Mouse (Mus musculus): ENCODE results near the gene Zfp609. TPM values are rescaled to one million over a fixed set of nuclear protein-coding genes. Genes with fewer than 3 reads are reported as not detected.
"Not testable (repeated sequence)": the region's sequence is repeated elsewhere in the genome, so short reads cannot be mapped to it uniquely, and the experiment has no call there.

The Zfp609 gene
- total RNA-seq, 2 experiments from 2014 or later, result 4.3 to 28.9 TPM

DNA sequence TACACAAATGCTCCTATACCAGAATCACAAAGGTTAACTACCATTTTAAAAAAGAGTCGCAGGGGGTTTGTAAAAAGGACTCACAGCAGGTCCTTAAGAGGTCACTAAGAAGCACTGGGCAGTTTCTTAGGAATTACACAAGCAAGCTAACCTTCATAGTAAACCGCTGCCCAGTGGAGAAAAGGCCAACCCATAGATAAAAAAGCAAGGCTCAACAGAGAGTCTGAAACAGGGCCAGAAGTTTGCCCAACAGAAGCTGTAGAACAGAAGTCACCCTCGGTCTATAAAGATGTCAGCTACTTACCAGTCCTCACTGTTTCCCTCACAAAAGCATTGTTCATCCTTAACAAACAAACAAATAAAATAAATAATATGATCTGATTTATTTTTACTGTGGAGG is 100.9 kb downstream of the Zfp609 start:
- ATAC-seq (replicated peaks; ENCODE audit: poor library complexity, severe bottlenecking), result no peak

DNA sequence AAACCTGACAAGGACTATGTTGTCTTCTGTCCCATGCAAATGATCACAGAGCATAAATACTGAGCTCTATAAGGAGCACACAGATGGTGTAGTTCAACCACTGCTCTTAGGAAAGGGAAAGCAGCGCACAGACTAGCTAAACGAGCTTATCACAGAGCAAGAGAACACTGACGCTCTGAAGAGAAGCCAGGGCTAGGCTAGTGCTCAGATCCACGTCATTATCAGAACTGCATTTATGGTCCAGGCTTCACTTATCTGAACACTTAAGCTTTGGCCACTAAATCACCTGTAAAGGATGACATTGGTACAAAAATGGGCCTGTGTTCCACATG is 102.1 kb downstream of the Zfp609 start:
- no peak for ATAC-seq (replicated peaks; ENCODE audit: poor library complexity, severe bottlenecking)

GRCm38 (mm10) chr9:65724471-65725290 is 102.7 kb downstream of the Zfp609 start:
- no peak for ATAC-seq (replicated peaks; ENCODE audit: poor library complexity, severe bottlenecking)

DNA sequence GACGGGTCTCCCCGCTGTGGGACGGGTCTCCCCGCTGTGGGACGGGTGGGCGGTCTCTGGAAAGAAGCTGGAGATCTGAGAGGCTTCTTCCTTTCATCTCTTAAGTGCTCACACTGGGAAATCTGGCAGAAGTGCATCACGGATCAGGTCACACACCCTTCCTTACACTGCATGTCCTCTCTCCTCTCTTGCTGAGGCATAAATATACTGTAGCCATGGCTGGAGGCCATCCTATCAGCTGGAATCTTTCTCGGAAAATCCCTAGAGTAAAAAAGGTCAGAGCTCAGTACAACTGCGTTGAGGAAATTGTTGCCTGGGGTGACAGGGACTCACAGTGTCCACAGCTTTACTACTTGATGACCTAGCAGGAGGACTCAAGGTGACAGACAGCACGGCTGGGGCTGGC is 106.2 kb downstream of the Zfp609 start:
- ATAC-seq (replicated peaks; ENCODE audit: poor library complexity, severe bottlenecking), result no peak

DNA sequence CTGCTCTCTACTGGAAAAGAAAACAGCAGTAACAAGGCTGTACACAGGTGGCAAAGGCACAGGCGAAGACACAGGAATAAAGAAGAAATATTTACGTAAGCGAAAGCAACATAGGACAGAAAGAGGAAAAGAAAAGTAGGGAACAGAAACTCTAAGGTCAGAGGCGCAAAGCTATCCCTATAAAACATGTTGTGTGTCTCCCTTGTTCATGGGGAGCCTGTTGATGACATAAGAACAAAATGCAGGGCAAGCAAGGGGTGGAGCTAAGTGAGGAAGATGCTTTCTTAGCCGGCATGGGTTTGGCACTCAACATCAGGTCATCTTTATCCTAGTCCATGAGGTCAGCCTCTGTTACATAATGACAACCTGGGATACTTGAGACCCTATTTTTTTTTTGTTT is 109.2 kb downstream of the Zfp609 start:
- ATAC-seq (replicated peaks; ENCODE audit: poor library complexity, severe bottlenecking), result peak; percentile 87

GRCm38 (mm10) chr9:65703926-65704595 is 123.3 kb downstream of the Zfp609 start:
- no peak for ATAC-seq (replicated peaks; ENCODE audit: poor library complexity, severe bottlenecking)

DNA sequence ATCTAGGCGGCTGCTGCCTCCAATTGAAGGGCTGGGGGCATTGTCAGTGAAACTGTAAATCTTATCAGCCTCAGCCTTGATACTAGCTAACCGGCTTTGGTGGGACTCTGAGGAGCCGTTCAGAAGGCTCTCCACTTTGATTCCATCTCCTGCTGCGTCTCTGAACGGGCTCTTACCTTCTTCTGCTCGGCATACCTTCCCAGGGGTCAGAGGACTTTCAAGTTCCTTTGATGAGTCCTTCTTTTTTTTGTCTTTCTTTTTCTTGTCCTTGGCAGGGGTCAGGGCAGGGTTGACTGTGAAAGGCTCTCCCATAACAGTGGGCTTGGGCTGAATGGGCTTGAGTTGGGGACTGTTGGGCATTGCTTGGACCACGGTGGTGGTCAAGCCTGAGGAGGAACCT is 124.1 kb downstream of the Zfp609 start:
- no peak for ATAC-seq (replicated peaks; ENCODE audit: poor library complexity, severe bottlenecking)

DNA sequence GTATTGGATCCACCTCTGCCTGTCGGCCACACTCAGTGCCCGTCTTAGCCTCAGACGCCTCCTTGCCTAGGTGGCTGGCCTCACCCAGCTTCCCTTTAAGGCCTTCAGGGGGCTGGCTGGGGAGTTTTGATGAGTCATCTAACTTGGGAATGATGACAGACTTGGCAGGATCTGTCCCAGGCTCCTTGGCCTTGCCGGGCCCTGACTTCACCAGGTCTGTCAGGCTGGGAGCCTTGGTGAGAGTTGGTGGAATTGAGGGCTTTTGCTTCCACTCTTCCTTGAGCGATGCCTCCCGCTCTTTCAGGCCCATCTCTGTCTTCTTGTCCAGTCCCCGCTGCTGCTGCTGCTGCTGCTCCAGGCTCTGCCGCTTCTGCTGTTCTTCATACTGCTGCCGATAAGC is 125.1 kb downstream of the Zfp609 start:
- no peak for ATAC-seq (replicated peaks; ENCODE audit: poor library complexity, severe bottlenecking)

GRCm38 (mm10) chr9:65700504-65700903 is 126.9 kb downstream of the Zfp609 start:
- ATAC-seq (replicated peaks; ENCODE audit: poor library complexity, severe bottlenecking), result no peak

DNA sequence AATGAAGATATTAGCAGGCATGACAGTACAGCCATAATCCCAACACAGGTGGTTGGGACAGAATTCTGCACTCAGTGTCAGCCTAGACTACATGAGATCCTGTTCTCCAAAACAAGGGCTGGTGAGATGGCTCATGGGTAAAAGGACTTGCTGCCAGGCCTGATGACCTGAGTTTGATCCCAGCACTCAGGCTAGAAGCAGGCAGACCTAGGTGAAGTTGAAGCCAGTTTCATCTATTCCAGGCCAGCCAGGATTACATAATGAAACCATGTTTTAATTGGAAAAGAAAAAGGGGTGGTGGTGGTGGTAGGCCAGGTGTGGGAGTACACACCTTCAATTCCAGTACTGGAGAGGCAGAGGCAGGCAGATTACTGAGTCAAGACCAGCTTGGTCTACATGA is 129.4 kb downstream of the Zfp609 start:
- no peak for ATAC-seq (replicated peaks; ENCODE audit: poor library complexity, severe bottlenecking)

DNA sequence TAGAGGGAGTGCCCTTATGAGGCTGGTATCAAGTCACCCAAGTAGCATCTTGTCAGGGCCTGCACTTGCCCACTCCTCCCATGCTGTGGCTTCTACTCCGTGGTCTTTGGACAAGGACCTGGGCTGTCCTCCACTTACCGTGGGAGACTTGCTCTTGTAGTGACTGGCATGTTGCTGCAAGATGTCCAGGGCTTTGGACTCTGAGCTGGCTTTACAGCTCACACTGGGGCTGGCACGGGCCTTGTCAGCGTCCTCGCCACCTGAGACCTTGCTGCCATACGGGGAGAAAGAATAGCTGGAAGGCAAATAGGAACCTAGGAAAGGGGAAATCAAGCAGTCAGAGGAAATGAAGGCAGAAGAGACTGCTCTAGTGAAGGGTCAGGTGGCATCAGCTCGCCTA is 130.0 kb downstream of the Zfp609 start:
- ATAC-seq (replicated peaks; ENCODE audit: poor library complexity, severe bottlenecking), result no peak

GRCm38 (mm10) chr9:65696337-65696736 is 131.0 kb downstream of the Zfp609 start:
- ATAC-seq (replicated peaks; ENCODE audit: poor library complexity, severe bottlenecking), result no peak

GRCm38 (mm10) chr9:65695646-65696045 is 131.7 kb downstream of the Zfp609 start:
- ATAC-seq (replicated peaks; ENCODE audit: poor library complexity, severe bottlenecking), result no peak

DNA sequence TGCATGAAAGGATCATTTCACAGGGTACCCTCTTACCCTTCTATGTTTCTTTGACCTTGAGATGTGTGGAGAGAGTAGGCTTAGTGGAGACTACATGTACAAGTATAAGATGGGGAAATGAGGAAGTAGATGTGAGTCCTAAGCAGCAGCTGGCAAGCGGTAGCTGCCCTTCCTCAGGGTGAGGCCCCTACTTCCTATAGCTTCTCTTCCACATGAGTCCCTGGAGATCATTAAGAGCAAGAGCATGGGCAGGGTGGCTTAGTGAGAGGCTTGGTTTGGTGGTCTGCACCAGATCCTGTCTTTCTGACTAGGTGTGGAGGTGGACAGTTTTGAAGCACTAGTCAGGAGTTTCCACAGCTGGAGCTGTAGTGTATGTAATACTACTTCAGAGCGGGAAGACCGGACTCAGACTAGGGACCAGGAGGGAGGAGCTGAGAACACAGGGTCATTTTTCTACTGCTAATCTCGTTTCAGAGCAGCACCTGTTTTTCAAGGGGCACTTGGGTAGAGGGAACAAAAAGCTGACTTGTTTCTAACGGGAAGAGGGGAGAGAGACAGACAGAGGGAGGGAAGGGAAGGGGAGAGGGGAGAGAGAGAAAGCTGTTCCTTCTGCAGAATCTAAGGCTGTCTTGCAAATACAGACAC is 134.3 kb downstream of the Zfp609 start:
- peak; percentile 88 for ATAC-seq (replicated peaks; ENCODE audit: poor library complexity, severe bottlenecking)

GRCm38 (mm10) chr9:65692466-65692865 is 134.9 kb downstream of the Zfp609 start:
- no peak for ATAC-seq (replicated peaks; ENCODE audit: poor library complexity, severe bottlenecking)

DNA sequence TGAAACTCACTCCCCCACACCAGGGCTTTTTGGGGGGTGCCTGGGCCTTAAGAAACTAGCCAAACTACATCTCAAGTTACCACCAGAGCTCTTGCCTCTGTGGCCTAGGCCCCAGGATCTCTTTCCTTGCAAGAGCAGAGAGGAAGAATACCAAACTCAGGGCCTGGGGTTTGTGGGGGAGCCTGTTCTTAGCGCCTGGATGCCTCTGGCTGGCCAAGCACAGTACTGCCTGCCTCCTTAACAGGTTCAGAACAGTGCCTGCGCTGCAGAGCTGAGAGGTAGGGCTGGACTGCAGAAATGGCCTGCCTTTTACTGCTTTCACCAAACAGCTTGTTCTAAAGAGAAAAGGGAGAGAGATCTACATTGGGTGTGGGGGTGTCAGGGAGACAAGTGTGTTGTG is 137.5 kb downstream of the Zfp609 start:
- ATAC-seq (replicated peaks; ENCODE audit: poor library complexity, severe bottlenecking), result not testable (repeated sequence)

DNA sequence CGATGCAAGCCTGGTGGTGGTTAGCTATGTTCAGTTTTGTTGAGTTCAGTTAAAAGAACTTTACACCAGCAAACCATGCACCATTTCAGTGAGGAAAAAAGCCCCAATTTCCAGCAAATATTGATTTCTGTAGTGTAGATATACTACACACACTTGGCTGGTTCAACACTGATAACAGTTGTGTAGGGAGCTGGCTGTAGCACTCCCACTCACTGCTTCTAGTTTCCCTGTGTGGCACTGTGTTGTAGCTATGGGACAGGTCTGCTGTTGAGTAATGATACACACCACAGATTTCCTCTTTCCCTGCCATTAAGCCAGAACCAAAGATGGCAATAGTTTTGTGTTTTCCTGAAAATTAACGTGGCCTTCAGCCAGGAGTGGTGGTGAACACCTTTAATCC is 142.7 kb downstream of the Zfp609 start:
- ATAC-seq (replicated peaks; ENCODE audit: poor library complexity, severe bottlenecking), result peak; percentile 34; the same call in 1 of the 2 replicates

- no peak for ATAC-seq (replicated peaks; ENCODE audit: poor library complexity, severe bottlenecking)
These were observed 144.4 kb downstream of the Zfp609 start for GRCm38 (mm10) chr9:65682994-65683393.

DNA sequence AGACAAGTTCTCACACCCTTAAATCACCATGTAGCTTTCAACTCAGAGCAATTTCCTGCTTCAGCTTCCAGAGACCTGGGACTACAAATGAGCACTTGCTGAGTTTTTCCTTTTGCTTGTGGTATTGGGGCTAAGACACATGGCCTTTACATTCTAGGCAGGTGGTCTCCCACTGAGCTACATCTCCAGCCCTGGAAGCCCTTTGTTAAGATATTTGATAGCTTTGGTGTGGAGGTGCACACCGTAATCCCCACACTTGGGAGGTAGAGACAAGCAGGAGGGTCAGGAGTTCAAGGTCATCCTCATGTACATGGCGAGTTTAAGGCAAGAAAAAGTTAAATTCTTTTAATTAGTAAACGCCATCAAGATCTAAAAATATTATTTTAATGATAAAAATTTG is 145.2 kb downstream of the Zfp609 start:
- no peak for ATAC-seq (replicated peaks; ENCODE audit: poor library complexity, severe bottlenecking)

DNA sequence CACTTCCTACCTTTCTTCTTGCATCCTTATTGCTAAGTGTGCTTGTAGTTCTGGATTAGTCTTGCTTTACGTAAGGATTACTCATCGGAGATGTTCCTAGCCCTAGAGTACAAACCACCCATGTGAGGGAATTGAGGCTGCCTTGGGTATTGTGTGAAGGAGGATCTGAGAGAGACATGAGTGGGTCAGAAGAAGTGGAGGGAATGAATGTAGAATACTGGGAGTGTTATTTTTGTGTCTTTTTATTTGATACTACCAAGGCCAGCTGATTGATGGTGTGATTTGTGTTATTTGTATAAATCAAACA is 145.8 kb downstream of the Zfp609 start:
- no peak for ATAC-seq (replicated peaks; ENCODE audit: poor library complexity, severe bottlenecking)

- ATAC-seq (replicated peaks; ENCODE audit: poor library complexity, severe bottlenecking), result peak; percentile 64
These were observed 146.3 kb downstream of the Zfp609 start for GRCm38 (mm10) chr9:65680938-65681633.

Measured in granulocyte monocyte progenitor cell, adult 5-6 weeks (primary cell).